Mouse (Mus musculus): Measurements from ENCODE around the gene Rap1gap.
A peak's percentile ranks its signal among the peaks of the same experiment; 100 is the strongest.

Gene Rap1gap

DNA sequence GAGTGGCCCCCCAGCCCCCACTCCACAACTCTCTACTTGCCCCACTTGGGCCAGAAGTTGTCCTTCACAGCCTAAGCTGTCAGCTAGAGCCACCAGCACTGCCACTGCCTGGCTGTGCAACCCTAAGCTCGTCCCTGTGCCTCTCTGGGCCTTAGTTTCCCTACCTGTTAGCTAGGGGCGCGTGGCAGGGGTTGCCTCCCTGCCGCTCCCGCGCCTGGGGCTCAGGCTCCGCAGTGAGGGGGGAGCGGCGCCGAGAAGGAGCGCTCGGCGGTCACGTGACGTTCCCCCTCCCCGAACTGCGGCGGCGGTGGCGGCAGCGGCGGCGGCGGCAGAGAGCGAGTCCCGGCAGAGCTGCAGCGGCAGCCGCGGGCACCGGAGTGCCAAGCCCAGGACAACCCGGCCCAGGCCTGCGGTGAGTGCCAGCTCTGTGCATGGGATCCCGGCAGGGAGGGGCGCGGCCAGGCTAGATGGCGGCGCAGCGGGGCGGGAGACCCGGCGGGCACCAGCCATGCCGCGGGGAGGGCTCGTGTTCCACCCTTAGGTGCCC lies at the start of gene Rap1gap:
Gene Rap1gap (plus strand): TSS at position 294 of the 547 bp plus-strand sequence.
- peak; percentile 80 for DNase-seq

DNA sequence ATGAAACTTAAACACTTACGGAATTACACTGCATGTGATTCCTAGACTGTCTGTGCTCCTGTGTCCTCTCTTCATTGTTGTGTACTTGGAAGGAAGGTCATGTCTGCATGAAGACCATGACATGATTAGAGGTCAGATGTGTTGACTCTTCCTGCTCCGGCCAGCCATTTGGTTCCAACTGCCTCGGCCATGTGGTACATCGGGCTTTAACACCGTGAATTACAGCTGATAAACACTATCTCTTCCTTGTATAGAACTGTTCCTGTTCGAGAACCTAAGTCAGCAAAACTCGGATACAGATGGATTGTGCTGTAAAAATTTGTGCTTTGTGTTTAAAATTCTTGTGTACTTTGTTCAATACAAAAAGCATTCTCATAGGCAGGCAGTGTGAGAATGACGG lies 41.7 kb upstream of the Rap1gap start:
- no peak for DNase-seq

DNA sequence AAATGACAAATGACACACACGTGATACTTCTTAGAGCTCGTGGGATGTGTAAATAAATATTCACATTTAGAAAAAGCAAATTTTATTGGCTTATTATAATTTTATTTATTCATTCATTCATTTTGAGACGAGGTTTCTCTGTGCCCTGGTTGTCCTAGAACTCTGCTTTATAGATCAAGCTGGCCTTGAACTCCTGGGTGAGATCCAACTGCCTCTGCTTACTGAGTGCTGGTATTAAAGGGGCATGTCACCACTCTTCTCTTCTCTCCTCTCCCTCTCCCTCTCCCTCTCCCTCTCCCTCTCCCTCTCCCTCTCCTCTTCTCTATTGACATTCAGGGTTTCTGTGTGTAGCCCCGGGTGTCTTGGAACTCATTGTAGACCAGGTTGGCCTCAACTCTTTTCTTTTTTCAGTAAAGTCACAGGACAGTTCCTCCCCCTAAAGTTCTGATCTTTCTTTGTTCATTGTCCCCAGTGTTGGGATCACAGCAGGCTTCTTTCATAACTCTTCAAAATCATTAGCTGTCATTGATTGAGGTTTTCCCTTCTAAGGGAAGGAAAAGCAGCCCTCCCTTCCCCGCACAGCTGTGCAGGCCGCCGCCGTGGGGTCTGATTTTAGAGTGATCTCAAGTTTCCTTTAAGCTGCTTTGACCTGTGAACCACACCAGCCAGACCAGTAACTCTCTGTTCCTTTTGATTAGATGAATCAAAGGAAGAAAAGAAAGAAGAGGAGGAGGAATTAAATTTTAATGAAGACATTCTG lies 36.9 kb upstream of the Rap1gap start:
- DNase-seq = no peak

DNA sequence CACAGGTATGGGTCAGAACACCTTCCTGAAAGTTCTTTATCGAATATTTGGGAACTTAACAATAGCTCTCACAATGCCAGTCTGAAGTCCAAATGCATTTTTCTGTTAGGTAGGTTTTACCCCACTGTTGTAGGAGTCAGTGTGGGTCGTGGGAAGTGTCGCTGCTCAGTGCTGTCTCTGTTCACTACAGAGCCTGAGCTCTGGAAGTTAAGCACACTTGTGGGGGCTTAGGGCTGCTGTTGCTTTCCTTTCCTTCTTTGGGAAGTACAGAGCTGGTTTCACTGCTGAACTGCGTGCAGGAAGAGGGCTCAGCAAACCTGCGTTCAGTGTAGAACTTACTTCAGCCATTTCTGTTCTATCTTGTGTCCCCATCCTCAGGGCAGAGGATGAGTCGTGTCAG lies 36.1 kb upstream of the Rap1gap start:
- no peak for DNase-seq

DNA sequence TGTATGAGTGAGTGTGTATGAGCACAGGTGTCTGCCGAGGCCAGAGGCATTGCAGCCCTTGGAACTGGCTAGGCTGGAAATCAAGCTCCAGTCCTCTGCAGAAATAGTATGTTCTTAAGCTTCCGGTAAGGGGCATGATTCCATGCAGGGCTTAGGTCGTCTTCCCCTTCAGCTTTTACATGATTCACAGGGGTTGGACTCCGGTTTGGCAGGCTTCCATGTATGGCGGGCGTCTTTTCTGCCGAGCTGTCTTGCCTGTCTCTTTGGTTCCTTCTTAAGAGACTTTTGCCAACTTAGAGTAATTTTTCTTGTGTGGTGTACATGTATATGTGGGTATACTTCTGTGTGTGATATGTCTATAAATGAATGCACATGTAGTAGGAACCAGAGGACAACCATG lies 35.2 kb upstream of the Rap1gap start:
- DNase-seq = no peak

DNA sequence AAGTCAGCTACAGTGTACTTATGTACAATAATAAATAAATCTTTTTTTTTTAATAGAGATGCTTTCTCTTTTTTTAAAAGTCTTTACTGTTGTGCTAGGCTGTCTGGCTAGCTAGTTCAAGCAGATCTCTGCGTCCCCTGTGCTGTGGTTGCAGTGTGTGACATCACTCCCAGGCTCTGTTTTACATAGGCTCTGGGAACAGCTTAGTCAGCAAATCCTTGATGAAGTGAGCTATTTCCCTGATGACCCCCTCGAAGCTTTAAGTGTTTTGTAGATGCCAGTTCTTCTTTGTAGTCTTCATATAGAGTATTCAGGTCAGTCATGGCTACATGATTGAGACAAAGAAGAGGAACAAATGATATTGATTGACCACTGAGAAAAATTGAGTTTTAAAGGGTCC lies 34.4 kb upstream of the Rap1gap start:
- DNase-seq = no peak

DNA sequence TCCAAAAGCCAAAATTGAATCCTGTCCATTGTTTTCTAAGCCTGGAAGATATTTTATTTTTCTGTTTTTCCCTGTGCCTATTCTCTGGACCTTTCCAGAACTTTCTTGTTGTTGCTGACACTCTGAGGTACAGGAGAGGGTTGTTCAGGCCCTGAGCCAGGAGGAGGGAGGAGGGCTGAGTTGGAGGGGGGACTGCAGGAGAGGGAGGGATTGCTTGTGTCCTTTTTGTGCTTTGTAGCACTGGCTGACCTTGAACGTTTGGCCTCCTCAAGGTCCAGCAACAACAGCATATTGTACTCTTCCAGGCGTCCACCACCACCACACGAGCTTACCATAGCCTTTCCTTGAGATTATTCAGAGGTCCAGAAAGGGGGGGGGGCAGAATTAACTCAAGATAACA lies 32.9 kb upstream of the Rap1gap start:
- DNase-seq = no peak

DNA sequence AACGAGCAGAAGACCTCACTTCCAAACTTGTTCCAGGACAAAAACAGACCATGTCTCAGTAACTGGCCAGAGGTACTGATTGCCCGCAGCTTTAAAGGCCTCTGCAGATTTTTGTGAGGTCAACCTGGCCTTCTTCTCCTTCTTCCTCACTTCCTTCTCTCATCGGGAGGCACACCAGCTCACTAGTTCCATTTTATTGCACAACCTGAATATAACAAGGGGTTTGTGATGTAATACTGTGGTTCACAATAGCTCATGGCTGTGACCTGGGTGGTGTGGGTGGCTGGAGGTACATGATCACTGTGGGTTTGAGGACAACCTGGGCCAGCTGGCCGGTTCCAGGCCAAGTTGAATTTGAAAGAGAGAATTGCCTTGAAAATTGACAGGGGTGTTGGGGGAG lies 31.1 kb upstream of the Rap1gap start:
- DNase-seq = no peak

DNA sequence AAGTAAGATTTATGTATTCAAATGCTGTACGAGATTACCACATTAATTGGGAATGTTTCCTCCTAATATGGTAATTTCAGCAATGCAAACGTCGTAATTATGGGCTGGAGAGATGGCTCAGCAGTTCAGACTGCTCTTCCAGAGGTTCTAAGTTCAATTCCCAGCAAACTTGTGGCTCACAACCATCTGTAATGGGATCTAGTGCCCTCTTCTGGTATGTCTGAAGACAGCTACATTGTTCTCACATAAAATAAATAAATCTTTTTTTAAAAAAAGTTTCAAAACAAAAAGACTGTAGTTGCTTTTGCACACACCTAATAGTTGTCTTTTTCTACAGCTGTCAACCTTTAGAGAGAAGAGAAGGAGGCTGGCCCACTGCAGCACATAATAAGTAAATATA lies 27.9 kb upstream of the Rap1gap start:
- DNase-seq = no peak

DNA sequence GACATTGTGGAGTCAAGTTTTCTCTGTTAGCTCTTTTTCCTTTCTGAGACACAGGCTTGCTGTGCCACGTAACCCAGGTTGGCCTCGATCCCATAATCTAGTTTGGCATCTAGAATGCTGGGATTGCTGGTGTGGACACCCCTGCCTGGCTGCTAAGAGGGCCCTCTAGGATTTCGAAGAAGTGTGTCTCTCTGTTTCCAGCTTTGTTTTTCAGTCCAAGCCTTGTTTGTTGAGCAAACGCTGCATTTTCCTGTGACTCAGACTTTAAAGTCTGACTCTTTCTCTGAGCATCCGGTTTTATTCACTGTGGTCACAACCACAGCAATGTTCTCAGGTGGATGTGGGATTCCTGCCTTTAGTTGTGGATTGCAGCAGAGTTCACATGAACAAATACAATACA lies 23.0 kb upstream of the Rap1gap start:
- no peak for DNase-seq

DNA sequence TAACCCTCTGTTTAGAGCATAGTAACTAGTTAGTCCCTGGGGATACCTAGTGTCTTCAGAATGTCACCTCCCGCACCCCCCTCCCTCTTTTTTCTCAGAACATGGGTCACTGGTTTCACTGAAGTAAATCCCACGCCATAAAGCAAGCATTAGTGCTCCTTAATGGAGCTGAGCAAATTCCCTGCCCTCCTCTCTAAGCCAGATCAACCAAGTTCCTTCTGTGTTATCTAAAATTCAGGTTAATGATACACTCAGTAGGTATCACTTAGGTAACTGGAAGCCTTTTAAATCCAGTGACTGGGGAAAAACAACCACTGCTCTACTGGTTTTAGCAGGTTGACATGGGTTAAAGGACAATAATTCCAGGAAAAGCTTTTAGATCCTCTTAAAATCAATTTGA lies 22.4 kb upstream of the Rap1gap start:
- DNase-seq = no peak

DNA sequence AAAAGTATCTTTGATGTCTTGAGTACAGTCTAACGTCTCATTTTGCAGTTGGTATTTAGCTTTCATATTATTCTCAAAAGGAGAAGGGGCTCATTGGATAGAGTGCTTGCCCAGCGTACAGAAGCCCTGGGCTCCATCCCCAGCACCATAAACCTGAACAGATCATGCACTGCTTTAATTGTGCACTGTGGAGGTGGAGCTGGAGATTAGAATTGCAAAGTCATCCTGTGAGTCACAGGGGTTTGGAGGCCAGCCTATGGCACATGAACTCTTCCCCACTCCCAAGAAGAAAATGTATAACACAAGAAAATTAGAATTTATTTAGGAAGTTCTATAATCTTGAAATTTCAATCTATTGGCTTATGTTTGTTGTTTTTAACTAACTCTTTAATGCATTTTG lies 21.1 kb upstream of the Rap1gap start:
- no peak for DNase-seq

DNA sequence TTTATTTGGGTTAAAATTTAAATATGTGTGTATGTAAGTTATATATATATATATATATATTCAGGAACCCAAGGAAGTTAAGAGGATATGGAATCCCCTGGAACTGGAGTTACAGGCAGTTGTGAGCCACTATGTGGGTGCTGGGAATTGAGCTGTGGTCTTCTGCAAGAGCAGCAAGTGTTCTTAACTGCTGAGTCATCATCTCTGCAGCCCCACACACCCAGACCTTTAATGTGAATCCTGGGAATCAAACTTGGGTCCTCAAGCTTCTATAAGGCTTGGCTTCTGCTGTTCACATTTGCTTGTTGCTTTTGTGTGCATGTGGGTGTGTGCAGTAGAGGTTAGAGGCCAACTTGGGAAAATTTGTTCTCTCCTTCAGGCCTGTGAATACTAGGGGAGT lies 18.3 kb upstream of the Rap1gap start:
- DNase-seq = no peak

DNA sequence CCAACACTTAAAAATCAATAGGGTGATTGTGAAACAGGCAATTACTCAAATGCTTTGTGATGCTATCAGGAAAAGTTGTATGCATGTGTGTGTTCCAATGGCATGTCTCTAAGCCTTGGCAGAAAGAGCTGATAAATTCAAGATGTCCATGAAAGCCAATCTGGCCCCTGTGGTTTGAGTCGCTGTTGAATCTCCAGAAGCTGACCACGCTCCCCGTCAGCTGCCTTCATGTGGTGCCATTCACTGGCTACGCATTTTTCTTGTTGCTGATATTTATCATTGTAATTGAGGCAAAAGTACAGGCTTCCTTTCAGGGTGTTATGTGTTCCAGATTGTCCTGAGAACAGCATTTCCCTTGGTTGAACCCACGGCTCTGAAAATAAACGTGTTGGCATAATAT lies 16.9 kb upstream of the Rap1gap start:
- no peak for DNase-seq

DNA sequence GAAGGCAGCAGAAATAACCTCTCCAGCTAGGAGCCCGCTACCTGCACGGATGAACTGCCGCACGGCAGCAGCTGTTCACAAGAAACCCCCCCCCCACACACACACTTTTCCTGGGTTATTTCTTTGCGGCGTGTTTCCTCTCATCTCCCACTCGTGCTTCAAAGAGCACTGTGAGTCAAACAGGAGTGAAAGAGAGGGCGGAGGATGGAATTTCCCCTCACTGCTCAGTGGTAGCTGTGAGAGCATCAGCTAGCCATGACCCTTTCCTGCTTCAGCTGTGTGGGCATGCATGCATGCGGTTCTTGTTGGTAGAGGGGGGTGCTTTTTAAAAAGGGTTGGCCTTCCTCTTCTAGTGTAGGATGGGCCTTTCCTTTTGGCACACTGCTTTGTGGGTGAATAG lies 16.3 kb upstream of the Rap1gap start:
- DNase-seq = no peak

DNA sequence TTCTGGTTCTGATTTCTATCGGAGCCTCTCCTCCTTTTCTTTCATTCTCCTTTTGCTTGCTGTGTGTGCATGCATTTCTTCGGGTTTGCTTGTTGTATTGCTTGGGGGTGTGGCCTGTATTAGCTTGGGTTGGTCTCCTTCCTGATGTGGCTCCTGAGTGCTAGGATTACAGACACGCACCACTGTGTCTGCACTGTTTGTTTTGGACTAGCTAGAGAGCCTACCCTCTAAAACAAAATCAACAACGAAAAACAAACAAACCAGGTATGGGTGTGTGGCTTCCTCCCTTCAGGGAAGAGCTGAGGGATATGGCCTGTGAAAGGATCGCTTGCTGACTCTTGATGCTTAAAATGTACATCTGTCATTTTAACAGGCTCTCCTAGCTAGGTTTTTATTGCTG lies 13.6 kb upstream of the Rap1gap start:
- DNase-seq = no peak

DNA sequence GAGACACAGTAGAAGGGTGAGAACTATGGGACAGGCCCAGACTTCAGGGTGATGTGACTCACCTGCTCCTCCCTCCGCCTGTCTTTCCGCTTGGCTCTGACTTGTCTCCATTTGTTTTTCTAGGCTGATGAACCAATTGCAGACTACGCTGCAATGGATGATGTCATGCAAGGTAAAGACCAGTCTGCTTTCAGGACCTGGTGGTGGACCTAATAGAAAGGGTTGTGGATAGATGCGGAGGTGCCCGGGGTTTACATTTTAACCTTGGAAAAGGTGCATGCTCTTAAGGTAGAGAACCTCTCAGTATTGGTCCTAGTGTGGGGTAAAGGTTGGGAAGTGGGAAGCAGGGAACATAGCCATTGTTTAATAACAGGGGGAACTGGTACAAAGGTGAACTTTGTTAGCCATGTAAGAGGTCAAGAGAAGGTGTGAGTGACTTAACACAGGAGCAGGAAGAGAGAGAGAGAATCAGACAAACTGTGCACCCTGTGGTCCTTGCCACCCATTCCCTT lies 11.6 kb upstream of the Rap1gap start:
- DNase-seq = no peak

DNA sequence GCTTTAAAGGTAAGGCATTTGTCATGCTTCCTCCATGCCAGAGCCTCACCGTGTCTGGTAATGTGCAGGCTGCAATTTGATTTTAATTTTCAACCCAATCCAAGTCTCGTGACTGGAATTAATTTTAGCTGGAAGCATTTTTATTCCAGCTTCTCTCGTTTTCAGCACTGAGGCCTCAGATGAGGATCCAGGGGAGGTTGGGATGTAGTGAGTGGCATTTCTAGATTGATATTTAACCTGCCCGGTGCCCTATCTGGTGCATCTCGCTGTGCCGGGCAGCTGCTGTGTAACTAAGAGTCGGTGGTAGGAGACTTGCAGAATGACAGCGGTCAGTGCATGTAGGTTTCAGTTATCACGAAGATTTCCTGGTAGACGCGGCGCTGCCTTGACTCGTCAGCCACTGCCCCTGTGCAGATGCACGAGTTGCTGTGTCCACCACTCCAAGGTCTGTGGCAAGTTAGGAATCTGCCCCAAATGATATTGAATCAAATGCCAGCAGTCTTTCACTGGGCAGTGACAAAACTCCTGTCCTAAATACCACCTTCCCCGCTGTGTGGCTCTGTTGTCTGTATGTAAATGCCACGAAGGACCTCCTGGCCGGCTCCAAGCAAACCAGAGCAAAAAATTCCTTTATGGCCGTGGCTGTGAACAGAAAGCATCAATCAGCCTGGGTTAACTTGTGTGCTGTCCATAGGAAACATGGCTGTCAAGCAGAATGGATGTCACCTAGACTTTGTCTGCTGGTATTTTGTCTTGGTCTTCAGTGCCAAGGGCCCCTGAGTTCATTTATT lies 9.1 kb upstream of the Rap1gap start:
- no peak for DNase-seq

DNA sequence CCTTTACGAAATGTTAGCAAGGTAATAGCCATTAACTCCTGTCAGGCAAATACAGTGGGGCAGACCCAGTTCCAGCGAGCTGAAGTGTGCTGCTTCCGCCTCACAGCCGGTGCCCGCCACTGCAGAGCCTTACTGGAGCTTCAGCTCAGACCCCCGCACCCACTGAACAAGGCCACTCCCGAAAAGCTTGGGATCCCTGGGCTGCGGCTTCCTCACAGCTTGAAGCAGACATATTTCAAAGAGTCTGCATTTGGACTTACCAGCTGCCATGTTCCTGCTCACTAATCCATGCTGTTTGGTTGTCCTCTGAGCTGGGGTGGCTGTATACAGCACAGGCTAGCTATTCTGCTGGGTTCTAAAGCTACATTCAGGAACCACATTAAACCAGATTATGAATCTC lies 6.9 kb upstream of the Rap1gap start:
- no peak for DNase-seq

DNA sequence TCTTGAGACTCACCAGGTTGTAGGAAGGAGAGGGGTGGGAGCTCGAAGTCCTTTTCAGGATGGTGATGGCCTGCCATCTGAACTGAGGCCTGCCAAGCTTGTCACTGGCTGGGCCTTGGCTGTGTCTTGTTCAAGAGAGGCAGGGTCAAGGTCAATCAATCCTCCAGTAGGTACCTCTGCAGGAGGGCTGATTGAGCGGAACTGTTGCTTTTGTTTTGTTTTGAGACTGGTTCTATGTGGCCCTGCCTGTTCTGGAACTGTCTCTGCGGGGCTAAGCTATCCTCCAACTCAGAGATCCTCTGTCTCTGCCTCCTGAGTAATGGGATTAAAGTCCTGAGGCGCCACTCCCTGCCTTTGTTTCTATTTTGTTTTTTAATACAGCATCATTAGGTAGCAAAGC lies 5.0 kb upstream of the Rap1gap start:
- no peak for DNase-seq

DNA sequence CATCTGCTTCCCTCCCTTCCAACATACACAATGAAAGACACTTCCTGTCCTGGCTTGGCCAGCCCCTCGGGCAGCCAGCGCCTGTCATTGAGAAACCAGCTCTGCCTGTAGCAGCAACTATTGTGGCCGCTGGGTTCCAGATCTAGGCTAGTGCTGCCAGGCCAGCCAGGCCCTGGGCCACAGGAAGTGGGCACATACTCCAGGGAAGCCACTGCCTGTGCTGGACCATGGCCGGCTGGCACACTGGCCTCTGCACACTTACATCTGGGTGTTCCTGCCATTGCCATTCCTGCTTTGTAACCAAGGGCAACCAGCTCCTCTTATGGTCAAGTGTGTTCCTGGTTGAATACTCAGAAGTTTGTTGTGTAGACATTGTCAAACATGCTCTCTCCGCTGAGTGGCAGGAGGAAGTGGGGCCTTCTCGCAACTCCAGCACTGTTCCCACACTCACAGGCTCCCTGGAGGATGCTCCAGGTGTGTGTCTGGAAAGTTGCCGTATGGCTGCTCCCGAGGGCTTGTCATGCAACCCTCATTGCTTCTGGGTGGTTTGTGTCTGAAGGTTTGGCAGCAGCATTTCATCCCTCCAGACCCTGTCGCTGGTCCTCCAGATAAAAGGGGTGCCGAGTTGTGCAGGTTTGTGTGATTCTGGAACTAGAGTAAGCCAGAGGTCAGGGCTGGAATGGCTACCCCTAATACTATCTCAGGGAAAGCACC lies 4.0 kb upstream of the Rap1gap start:
- DNase-seq = no peak

DNA sequence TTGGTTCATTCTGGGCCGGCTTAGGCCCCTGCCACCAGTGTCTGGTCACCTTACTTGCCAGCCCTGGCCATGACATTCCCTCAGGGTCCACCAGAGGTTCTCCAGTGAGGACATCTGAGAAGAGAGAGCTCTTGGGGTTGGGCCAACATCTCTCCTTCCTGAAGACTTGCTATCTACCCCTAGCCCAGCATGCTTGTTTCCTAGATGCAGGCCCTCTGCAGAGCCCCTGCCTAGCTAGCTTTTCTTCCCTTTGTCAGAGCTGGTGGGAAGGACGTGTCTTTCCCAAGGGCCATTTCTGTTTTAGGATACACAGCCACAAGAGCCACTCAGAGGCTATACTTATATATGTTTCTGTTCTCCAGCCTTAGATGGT lies 3.5 kb upstream of the Rap1gap start:
- DNase-seq = no peak

DNA sequence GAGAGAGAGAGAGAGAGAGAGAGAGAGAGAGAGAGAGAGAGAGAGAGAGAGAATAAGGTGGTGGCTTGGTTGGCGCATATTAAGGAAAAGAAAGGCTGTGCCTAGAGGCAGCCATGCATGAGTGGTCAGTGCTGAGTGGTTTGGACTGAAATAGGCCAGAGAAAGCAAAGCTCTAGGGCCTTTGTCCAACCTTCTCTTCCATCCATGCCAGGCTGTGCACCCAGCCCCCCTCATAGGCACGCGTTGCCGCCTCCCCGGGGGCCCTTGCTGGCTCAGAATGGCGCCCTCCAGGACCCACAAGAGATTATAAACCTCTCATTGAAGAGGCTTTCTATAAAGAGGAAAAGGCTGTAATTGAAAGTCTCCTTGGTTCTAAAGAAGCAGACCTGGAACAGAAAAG lies 3.0 kb upstream of the Rap1gap start:
- peak; percentile 59 for DNase-seq

DNA sequence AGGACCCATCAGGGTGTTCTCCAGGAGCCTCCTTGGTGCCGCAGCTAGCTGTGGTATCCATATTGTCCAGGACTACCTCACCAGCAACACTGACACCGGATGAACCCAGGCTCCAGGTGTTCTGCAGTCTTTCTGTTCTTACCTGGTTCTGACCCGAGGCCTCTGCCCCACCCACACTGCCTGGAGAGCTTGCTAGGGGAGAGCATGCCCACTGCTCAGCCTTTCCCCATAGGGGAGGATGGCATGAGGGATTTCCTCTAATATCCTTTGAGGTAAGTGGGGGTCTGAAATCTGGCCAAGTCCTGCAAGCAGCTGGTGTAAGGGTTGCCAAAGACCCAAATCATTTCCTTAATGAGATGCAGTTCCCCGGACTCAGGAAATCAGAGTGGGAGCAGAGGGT lies 1.0 kb upstream of the Rap1gap start:
- DNase-seq = no peak

Measured in cerebellum, adult 11 months (tissue).